Mouse (Mus musculus) midbrain, embryonic 15.5 days (tissue): ENCODE measurements around the gene Gpx4. TPM values are rescaled to one million over a fixed set of nuclear protein-coding genes. Genes with fewer than 3 reads are reported as not detected.
"Not testable (repeated sequence)": the region's sequence is repeated elsewhere in the genome, so short reads cannot be mapped to it uniquely, and the experiment has no call there.

Experiments used
- ATAC-seq: fragments of 200-750 bp; cut with Nextera tagmentation; replicated peaks from 2 replicates; pipeline ENCODE4 v1.8.0; 2017; ENCODE audit warnings: moderate TSS enrichment
- H3K27ac ChIP-seq: fragments of 300-500 bp; sonication (generic); 2 replicates; pipeline ENCODE4 v1.5.1; 2015; ENCODE audit warnings: mild to moderate bottlenecking, inconsistent platforms
- H3K27me3 ChIP-seq: fragments of 300-500 bp; sonication (generic); replicated peaks from 2 replicates; pipeline ENCODE4 v1.6.1; 2015; ENCODE audit warnings: inconsistent platforms
- H3K36me3 ChIP-seq: fragments of 300-500 bp; sonication (generic); replicated peaks from 2 replicates; pipeline ENCODE4 v1.6.1; 2015; ENCODE audit warnings: inconsistent platforms
- H3K4me1 ChIP-seq: fragments of 300-500 bp; sonication (generic); 2 replicates; pipeline ENCODE4 v1.6.1; 2015; ENCODE audit warnings: inconsistent platforms
- H3K4me2 ChIP-seq: fragments of 300-500 bp; sonication (generic); 2 replicates; pipeline ENCODE4 v1.6.1; 2015; ENCODE audit warnings: inconsistent platforms, mild to moderate bottlenecking, moderate library complexity
- H3K4me3 ChIP-seq: fragments of 300-500 bp; sonication (generic); 2 replicates; pipeline ENCODE4 v1.5.1; 2015; ENCODE audit warnings: mild to moderate bottlenecking, inconsistent platforms
- H3K9ac ChIP-seq: fragments of 300-500 bp; sonication (generic); 2 replicates; pipeline ENCODE4 v1.6.1; 2015; ENCODE audit warnings: mild to moderate bottlenecking, inconsistent platforms
- H3K9me3 ChIP-seq: fragments of 300-500 bp; sonication (generic); 2 replicates; pipeline ENCODE4 v1.6.1; 2016; ENCODE audit warnings: inconsistent platforms
- WGBS: fragments of 180-500 bp; shearing (Covaris S2); methylation state at CpG from one replicate; pipeline ENCODE4 v1.1.7; 2015; ENCODE audit warnings: mixed read lengths; 5-methylcytosine and 5-hydroxymethylcytosine counted together
- polyA plus RNA-seq: library from polyadenylated mRNA; unstranded; fragments of >200 nt; fragmentation: Nextera tagmentation; extraction: Ambion mirVana; gene quantifications from 2 replicates; pipeline ENCODE4 v1.2.1, GENCODE M21; 2015

Gene Gpx4
- polyA plus RNA-seq, 1 experiment from 2014 or later = 522 TPM

GRCm38 (mm10) chr10:80053831-80054815, 7.2 kb downstream of the Gpx4 start:
- H3K9ac ChIP-seq = peak overlapping the region; percentile 81
- H3K4me2 ChIP-seq = peak overlapping the region; percentile 77
- peak; percentile 53 for ATAC-seq
- H3K9me3 ChIP-seq = no peaks in the 10 kb centered on the region
- WGBS = 1% methylated on average over 77 of the region's 77 CpGs
- H3K27ac ChIP-seq = peak overlapping the region; percentile 92
- H3K4me1 ChIP-seq = peaks cover 21% of the 10 kb centered on the region
- H3K4me3 ChIP-seq = peak overlapping the region; percentile 60
- H3K27me3 ChIP-seq = no peaks in the 10 kb centered on the region
- H3K36me3 ChIP-seq = peaks cover 13% of the 10 kb centered on the region; the same call in 1 of the 2 replicates

- Histone ChIP-seq H3K36me3 (peaks cover 13% of the 10 kb centered on the region; the same call in 1 of the 2 replicates), H3K4me1 (peaks cover 21% of the 10 kb centered on the region), H3K9ac (peak overlapping the region; percentile 81), H3K4me3 (peak overlapping the region; percentile 60), H3K4me2 (peak overlapping the region; percentile 77), H3K27ac (peak overlapping the region; percentile 92)
- H3K9me3 ChIP-seq, ATAC-seq, H3K27me3 ChIP-seq: not testable (repeated sequence)
- WGBS = 21% methylated on average over 3 of the region's 3 CpGs
These were observed 7.9 kb downstream of the Gpx4 start for GRCm38 (mm10) chr10:80054911-80055310.

GRCm38 (mm10) chr10:80055364-80055763, 8.4 kb downstream of the Gpx4 start:
- Histone ChIP-seq H3K36me3 (peaks cover 16% of the 10 kb centered on the region; the same call in 1 of the 2 replicates), H3K4me2 (peak overlapping the region; percentile 77), H3K4me3 (peak overlapping the region; percentile 60), H3K27me3 (no peaks in the 10 kb centered on the region), H3K9ac (peak overlapping the region; percentile 12; the same call in 1 of the 2 replicates), H3K27ac (no peak overlapping the region), H3K4me1 (peaks cover 21% of the 10 kb centered on the region), H3K9me3 (no peaks in the 10 kb centered on the region)
- WGBS = 81% methylated on average over 5 of the region's 5 CpGs
- ATAC-seq = no peak

- no peak overlapping the region for H3K4me3 ChIP-seq
- H3K4me1 ChIP-seq = peaks cover 21% of the 10 kb centered on the region
- WGBS = 91% methylated on average over 10 of the region's 10 CpGs
- no peaks in the 10 kb centered on the region for H3K27me3 ChIP-seq
- H3K9ac ChIP-seq = no peak overlapping the region
- peaks cover 16% of the 10 kb centered on the region; the same call in 1 of the 2 replicates for H3K36me3 ChIP-seq
- H3K4me2 ChIP-seq = peak overlapping the region; percentile 77; the same call in 1 of the 2 replicates
- no peaks in the 10 kb centered on the region for H3K9me3 ChIP-seq
- ATAC-seq = no peak
- H3K27ac ChIP-seq = no peak overlapping the region
These were observed 8.9 kb downstream of the Gpx4 start for GRCm38 (mm10) chr10:80055891-80056290.

- no peaks in the 10 kb centered on the region for H3K27me3 ChIP-seq
- H3K27ac ChIP-seq = no peak overlapping the region
- no peak overlapping the region for H3K4me2 ChIP-seq
- ATAC-seq = no peak
- H3K9me3 ChIP-seq = no peaks in the 10 kb centered on the region
- peaks cover 21% of the 10 kb centered on the region for H3K4me1 ChIP-seq
- no peak overlapping the region for H3K9ac ChIP-seq
- H3K4me3 ChIP-seq = no peak overlapping the region
- WGBS = 94% methylated on average over 4 of the region's 4 CpGs
- H3K36me3 ChIP-seq = peaks cover 16% of the 10 kb centered on the region; the same call in 1 of the 2 replicates
These were observed 9.5 kb downstream of the Gpx4 start for GRCm38 (mm10) chr10:80056506-80056905.

GRCm38 (mm10) chr10:80056976-80057682, 10.2 kb downstream of the Gpx4 start:
- Histone ChIP-seq H3K9me3 (no peaks in the 10 kb centered on the region), H3K4me2 (no peak overlapping the region), H3K4me1 (peaks cover 21% of the 10 kb centered on the region), H3K27ac (no peak overlapping the region), H3K4me3 (no peak overlapping the region), H3K27me3 (no peaks in the 10 kb centered on the region), H3K36me3 (peaks cover 19% of the 10 kb centered on the region; the same call in 1 of the 2 replicates), H3K9ac (no peak overlapping the region)
- whole genome bisulfite sequencing = 92% methylated on average over 27 of the region's 27 CpGs
- ATAC-seq = no peak

- peaks cover 21% of the 10 kb centered on the region; the same call in 1 of the 2 replicates for H3K36me3 ChIP-seq
- H3K27ac ChIP-seq = no peak overlapping the region
- H3K27me3 ChIP-seq = no peaks in the 10 kb centered on the region
- H3K9ac ChIP-seq = no peak overlapping the region
- WGBS = 78% methylated on average over 30 of the region's 30 CpGs
- H3K4me3 ChIP-seq = no peak overlapping the region
- H3K4me2 ChIP-seq = no peak overlapping the region
- peaks cover 21% of the 10 kb centered on the region for H3K4me1 ChIP-seq
- H3K9me3 ChIP-seq = no peaks in the 10 kb centered on the region
- ATAC-seq = no peak
These were observed 10.8 kb downstream of the Gpx4 start for GRCm38 (mm10) chr10:80057683-80058326.

GRCm38 (mm10) chr10:80063104-80063503, 16.1 kb downstream of the Gpx4 start:
- Histone ChIP-seq H3K4me1 (no peaks in the 10 kb centered on the region), H3K4me3 (no peak overlapping the region), H3K27ac (no peak overlapping the region), H3K4me2 (no peak overlapping the region), H3K9ac (no peak overlapping the region), H3K27me3 (no peaks in the 10 kb centered on the region), H3K9me3 (no peaks in the 10 kb centered on the region), H3K36me3 (0 out of 2 replicates have a peak, but pooled peaks cover 7% of the 10 kb centered on the region)
- 80% methylated on average over 5 of the region's 5 CpGs for WGBS
- no peak for ATAC-seq

GRCm38 (mm10) chr10:80063877-80064650, 17.1 kb downstream of the Gpx4 start:
- no peak for ATAC-seq
- WGBS = 77% methylated on average over 23 of the region's 23 CpGs

GRCm38 (mm10) chr10:80069251-80069650, 22.3 kb downstream of the Gpx4 start:
- Histone ChIP-seq H3K36me3 (no peaks in the 10 kb centered on the region), H3K4me1 (0 out of 2 replicates have a peak, but pooled peaks cover 2% of the 10 kb centered on the region), H3K27me3 (no peaks in the 10 kb centered on the region), H3K9ac (no peak overlapping the region), H3K27ac (no peak overlapping the region), H3K4me2 (no peak overlapping the region), H3K4me3 (no peak overlapping the region), H3K9me3 (no peaks in the 10 kb centered on the region)
- WGBS = 84% methylated on average over 6 of the region's 7 CpGs
- ATAC-seq = no peak

More at GRCm38 (mm10) chr10:80063877-80064650, 17.1 kb downstream of the Gpx4 start:
- Histone ChIP-seq H3K9ac (no peak overlapping the region), H3K4me3 (no peak overlapping the region), H3K27me3 (no peaks in the 10 kb centered on the region), H3K36me3 (0 out of 2 replicates have a peak, but pooled peaks cover 7% of the 10 kb centered on the region), H3K4me2 (no peak overlapping the region), H3K27ac (no peak overlapping the region), H3K4me1 (no peaks in the 10 kb centered on the region), H3K9me3 (no peaks in the 10 kb centered on the region)

- Histone ChIP-seq H3K36me3 (no peaks in the 10 kb centered on the region), H3K9me3 (no peaks in the 10 kb centered on the region), H3K4me2 (no peak overlapping the region), H3K4me3 (no peak overlapping the region), H3K4me1 (0 out of 2 replicates have a peak, but pooled peaks cover 2% of the 10 kb centered on the region), H3K27me3 (no peaks in the 10 kb centered on the region), H3K27ac (no peak overlapping the region), H3K9ac (no peak overlapping the region)
- ATAC-seq = no peak
- WGBS = 96% methylated on average over 4 of the region's 4 CpGs
These were observed 23.0 kb downstream of the Gpx4 start for GRCm38 (mm10) chr10:80069948-80070450.
